Mouse (Mus musculus) cerebellum, adult 11-12 months (tissue): Measurements from ENCODE around the gene Gipc1.

Experiments used
- DNase-seq: peaks from one replicate; pipeline ENCODE4 v3.0.0; 2022

The Gipc1 gene

DNA sequence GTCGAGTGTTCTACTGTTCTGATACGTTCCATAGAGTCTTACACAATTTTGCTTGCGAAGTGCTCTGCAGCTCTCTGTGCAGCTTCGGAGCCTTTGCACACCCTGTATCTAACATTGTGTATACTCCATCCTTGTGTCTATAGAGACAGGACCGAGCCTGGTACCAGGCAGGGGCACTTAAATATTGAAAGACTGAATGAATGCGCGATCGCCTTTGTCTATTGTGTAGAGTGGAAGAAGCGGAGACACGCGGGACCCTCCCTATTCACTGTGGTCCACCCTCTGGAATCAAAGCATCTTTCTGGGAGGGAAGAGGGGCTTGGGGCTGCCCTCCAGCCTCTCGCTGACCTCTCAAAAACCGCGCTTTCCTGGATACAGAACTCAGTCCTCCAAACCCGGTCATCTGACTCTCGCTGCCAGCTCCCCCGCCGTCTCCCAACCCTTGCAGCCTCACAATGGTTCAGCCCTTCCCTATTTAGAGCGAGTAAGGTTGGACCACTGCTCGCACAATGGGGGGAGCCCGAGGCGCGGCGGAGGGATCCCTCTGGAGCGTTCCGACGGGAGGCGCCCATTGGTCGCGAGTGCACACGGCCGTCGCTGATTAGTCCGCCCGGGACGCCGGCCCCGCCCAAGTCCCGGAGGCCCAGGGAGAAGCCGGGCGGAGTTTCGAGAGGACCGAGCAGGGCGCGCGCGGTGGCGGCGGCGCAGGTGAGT, at the start of gene Gipc1:
Gipc1 (plus strand) TSS at position 648 of the 714 bp plus-strand sequence.
- peak; percentile 98 for DNase-seq

DNA sequence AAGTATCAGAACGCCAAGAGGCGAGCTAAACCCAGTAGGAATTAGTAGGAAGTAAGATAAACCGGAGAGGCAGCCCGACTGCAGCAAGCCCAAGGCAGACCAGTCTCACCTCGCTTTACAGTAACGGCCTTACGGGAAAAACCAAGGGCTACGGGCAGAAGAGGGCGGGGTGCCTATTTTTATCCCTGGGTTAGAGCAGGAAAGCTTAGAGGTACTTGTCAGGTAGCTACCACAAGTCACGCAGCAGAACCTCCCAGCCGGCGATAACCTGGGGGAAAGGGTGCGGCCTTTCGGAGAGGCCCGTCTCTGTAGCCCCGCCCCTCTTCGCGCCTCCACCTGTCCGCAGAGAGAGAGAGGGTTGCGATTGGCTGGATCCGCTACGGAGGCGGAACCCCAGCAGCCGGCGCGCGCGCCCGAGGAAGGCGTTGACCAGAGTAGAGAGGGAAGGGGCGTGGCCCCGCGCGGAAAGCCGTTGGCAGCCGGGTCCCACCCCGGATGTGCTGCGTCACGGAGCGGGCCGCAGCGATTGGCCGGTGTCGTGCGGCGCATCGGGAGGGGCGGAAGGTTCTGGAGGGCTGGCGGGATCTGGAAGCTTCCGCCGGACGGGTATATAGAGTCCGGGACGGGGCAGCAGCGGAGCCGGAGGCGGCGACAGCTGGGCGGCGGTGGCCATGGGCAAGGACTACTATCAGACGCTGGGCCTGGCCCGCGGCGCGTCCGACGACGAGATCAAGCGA, 44.6 kb upstream of the Gipc1 start, which contains the start of the genes Tecr and Dnajb1:
Tecr (minus strand) TSS at position 311 of the 737 bp plus-strand sequence.
Dnajb1 (plus strand) TSS at position 533 of the 737 bp plus-strand sequence.
- DNase-seq, result peak; percentile 100

- DNase-seq, result no peak
Observed at GRCm38 (mm10) chr8:83608398-83608829, 44.1 kb upstream of the Gipc1 start.

DNA sequence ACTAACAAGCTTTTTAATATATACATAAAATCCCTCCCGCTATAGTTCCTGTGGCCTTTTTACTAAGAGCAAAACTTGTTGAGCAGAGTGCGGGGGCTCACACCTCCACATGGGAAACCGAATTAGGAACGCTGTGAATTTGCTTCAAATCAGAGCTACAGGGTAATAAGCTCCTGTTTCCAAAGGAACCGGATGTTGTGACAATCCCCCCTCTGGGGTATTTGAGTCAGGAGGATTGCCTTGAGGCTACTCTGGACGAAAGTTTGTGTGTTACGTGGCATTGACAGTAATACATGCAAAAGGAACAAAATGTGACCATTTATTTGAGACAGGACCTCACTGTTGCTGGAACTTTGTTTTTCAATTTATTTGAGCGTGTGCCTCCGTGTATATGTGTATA, 43.4 kb upstream of the Gipc1 start:
- DNase-seq, result no peak

- no peak for DNase-seq
Observed at GRCm38 (mm10) chr8:83609547-83610180, 42.8 kb upstream of the Gipc1 start.

- no peak for DNase-seq
Observed at GRCm38 (mm10) chr8:83611921-83612320, 40.6 kb upstream of the Gipc1 start.

DNA sequence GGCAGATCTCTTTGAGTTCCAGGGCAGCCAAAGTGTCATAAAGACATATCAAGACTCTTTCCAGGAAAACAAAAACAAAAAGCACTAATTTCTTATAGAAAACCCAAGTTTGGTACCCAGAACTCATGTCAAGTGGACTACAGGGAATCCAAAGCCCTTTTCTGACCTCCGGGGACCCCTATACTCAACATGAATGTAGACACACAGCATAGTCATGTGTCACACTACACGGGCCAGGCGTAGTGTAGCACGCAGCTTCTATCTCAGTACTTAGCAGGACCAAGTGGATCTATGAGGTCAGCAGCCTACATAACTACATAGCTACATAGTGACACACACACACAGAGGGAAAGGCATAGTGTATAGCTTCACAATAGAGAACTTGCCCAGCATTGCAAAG, 38.8 kb upstream of the Gipc1 start:
- no peak for DNase-seq

GRCm38 (mm10) chr8:83616625-83617024, 35.9 kb upstream of the Gipc1 start:
- DNase-seq, result no peak

DNA sequence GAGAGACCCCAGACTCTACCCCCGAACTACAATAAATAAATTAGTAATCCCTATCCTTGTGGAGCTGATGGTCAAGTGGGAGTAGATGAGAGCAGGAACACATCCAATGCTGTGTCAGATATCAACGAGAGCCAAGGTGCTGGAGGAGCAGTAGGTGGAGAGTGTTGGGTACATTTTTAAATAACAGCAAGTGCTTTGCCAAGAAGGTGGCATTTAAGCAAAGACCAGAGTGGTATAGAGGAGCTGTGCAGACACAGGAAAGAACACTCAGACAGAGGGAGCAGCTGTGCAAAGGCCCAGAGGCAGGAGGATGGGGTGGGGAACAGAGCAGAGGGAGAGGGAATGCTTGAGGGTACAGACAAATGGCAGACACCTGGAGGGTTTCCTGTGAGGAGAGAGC, 35.4 kb upstream of the Gipc1 start:
- no peak for DNase-seq

GRCm38 (mm10) chr8:83618566-83618965, 33.9 kb upstream of the Gipc1 start:
- DNase-seq, result no peak

DNA sequence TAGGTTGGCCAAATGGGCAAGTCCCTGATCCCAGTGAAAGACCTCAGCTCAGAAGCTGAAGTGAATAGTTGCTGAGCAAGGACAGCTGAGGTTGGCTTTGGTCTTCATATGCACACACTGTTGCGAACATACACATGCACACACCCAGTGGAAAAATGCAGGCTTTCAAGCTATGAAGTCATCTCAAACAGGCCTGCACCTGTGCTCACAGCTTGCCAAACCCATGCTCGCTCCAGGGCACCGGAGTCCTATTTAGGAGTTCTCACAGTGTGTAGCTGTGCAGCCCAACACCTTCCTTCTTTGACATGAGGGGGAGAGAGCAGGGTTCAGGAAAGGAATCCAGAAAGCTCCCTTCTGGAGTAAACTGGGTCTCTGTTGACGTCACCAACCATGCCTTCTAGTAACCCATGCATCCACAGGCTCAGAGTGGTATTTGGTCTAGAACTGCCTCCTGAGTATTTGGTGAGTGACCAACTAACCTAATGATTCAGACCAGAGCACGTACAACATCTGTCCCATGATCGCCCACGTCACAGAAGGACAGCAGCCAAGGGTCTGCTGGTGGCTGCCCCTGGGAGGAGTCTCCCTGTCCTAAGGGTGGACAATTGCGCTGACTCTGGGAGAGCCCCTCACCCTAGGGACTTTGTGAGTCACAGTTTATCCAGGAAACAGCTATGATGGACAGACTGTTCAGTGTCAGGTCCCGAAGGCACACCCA, 32.8 kb upstream of the Gipc1 start:
- no peak for DNase-seq

DNA sequence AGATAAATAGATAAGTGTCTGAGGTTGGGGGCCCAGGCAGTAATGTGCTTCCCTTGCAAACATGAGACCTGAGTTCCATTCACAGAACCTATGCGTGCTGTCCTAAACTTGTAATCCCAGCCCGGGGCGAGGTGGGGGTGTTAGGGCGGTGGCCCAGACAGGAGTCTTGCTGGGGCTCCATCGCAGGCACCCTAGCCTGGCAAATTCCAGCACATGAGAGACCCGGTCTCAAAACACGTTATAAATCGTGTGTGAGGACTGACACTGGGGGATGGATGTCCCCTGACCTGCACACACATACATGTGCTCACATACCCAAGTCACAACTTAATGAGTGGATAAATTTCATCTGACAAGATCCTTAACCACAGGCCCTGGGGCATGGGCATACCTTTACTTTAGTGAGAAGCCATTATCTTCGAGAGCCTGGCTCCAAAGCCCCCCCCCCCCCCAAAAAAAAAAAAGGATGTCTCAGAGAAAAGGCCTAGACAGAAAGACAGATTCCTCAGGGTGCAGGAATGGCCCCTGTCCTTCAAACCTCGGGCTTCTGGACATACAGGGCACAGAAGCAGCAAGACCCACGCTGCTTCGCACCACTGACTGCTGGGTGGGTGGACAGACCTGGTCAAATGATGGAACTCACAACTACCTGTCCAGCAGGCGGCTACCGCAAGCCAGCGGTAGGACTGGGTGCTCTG, 30.6 kb upstream of the Gipc1 start:
- no peak for DNase-seq

GRCm38 (mm10) chr8:83622389-83622989, 30.0 kb upstream of the Gipc1 start:
- DNase-seq, result peak; percentile 88

- DNase-seq, result no peak
Observed at GRCm38 (mm10) chr8:83623549-83623948, 28.9 kb upstream of the Gipc1 start.

DNA sequence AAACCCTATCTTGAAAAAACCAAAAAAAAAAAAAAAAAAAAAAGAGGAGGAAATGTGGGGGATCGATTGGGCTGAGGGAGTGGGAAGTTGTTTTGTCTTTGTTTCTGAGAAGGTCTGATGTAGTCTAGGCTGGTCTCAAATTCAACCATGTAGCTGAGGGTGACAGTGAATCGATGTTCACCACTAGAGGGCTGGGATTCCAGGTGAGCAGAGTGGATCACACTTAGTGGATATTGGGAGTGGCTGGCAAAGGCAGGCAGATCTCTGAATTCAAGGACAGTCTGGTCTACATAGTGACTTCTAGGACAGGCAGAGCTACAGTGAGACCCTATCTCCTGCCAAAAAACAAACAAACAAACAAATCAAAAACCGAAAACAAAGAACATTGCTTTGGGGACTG, 27.7 kb upstream of the Gipc1 start:
- DNase-seq, result no peak

DNA sequence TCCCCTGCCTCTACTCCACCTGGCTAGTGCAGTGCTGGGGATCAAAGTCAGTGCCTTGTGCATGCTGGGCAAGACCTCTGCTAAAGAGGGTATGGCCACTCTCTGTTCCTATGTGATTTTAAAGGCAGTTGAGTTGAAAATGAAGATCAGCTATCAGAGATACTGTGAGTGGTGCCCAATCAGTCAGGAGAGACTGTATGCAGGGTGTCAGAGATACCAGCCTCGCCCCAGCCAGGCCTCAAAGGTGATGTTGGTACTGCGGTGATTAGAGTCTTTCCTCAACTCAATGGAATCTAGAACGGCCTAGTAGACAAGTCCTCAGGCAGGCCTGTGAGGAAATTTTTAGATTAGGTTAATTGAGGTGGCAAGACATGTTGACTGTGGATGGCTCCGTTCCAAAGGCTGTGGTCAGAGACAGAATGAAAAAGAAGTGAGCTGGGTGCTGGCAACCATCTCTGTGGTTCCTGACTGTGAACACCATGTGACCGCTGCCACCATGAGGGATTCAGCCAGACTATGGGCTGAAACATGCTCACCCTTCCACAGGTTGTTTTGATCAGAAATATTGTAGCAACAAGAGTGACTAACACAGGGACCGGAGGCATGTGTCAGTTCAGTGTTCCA, 26.7 kb upstream of the Gipc1 start:
- DNase-seq, result no peak

GRCm38 (mm10) chr8:83632083-83632707, 20.3 kb upstream of the Gipc1 start:
- no peak for DNase-seq

DNA sequence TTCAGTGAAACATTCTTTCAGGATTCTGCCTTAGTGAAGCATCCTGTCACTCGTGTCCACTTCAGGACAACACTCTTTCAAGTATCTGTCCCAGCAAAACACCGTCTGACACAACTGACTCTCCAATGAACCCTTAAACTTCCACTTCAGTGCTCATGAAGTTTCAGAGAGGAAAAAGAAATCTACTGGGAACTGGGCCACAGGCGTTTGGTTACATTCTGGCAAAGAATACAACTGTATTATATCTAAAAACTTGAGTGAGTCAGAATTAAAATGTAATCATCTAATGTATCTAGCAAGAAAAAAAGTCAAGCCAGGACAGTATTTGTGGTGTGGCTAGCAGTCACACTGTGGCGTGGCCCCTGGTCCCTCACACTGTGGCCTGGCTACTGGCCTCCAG, 13.6 kb upstream of the Gipc1 start:
- no peak for DNase-seq

DNA sequence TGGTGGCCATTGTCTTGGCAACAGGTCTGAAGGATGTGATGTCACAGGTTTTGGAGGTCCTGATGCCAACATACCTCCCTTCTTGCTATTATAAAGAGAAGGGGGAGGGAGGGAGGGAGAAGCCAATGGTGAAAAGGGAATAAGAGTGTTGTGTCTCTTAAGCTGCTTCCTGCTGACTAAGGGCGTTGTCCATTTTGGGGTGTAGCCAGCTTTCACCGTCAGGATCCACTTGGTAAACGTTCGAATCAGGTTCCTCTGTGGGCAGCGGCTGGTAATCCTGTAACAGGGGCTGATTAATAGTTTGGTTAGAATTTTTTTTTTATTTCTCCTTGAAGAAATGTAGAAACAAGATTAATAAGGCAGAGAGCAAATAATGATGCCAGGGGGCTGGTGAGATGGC, 12.8 kb upstream of the Gipc1 start:
- no peak for DNase-seq

DNA sequence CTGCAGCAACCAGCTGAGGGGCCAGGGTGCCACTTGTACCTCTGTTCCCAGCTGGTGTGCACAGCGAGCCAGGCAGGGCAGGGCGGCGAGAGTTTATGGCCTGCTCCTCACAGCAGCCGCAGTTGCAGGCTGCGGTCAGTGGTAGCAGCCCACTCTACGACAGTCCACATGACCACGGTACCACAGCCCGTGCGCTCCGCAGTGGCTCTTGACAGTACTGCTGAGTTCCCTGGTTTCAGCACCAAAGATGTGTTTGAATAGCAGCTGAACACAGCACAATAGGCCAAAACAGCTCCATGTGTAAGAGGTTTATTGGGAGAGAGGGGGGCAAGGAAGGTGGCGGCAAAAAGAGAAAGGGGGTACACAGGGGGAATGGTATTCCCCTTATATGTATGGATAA, 5.0 kb upstream of the Gipc1 start:
- DNase-seq, result no peak

GRCm38 (mm10) chr8:83648031-83648430, 4.4 kb upstream of the Gipc1 start:
- no peak for DNase-seq
